Mouse (Mus musculus) forebrain, postnatal 0 days (tissue): ENCODE measurements at regions not wholly inside any gene's neighbourhood (a gene's known extent, or its start where the extent isn't known, plus 50 kb on each side); places are given as distances from the start of the nearest gene placed in this dataset.

Experiments
- ATAC-seq: fragments of 200-750 bp; cut with Nextera tagmentation; 2 replicates; pipeline ENCODE4 v1.8.0; 2017; ENCODE audit warnings: mild to moderate bottlenecking, moderate library complexity
- DNase-seq: peaks from one replicate; pipeline ENCODE4 v3.0.0-alpha.2; 2015
- H3K27ac ChIP-seq: fragments of 300-500 bp; sonication (generic); 2 replicates; pipeline ENCODE4 v1.5.1; 2014; ENCODE audit warnings: low read depth, mild to moderate bottlenecking, antibody characterized with exemption, low read length, moderate library complexity, mixed read lengths
- H3K27me3 ChIP-seq: fragments of 300-500 bp; sonication (generic); 2 replicates; pipeline ENCODE4 v1.6.1; 2014; ENCODE audit warnings: mild to moderate bottlenecking, low read length, mixed read lengths; ENCODE audit not compliant: insufficient read depth
- H3K36me3 ChIP-seq: fragments of 300-500 bp; sonication (generic); 2 replicates; pipeline ENCODE4 v1.6.1; 2014; ENCODE audit warnings: mild to moderate bottlenecking, moderate library complexity; ENCODE audit not compliant: insufficient read depth
- H3K4me1 ChIP-seq: fragments of 300-500 bp; sonication (generic); 2 replicates; pipeline ENCODE4 v1.6.1; 2014; ENCODE audit warnings: antibody characterized with exemption; ENCODE audit not compliant: insufficient read depth
- H3K4me2 ChIP-seq: fragments of 300-500 bp; sonication (generic); 2 replicates; pipeline ENCODE4 v1.6.1; 2014; ENCODE audit warnings: low read depth, mild to moderate bottlenecking, moderate library complexity
- H3K4me3 ChIP-seq: fragments of 300-500 bp; sonication (generic); 2 replicates; pipeline ENCODE4 v1.5.1; 2014; ENCODE audit warnings: low read depth, low read length, mixed read lengths
- H3K9ac ChIP-seq: fragments of 300-500 bp; sonication (generic); 2 replicates; pipeline ENCODE4 v1.6.1; 2014; ENCODE audit warnings: mild to moderate bottlenecking
- H3K9me3 ChIP-seq: fragments of 300-500 bp; sonication (generic); 2 replicates; pipeline ENCODE4 v1.6.1; 2016; ENCODE audit warnings: low read length
- CTCF ChIP-seq: sonication (generic); IDR thresholded peaks from 2 replicates; pipeline ENCODE4 v1.5.1; 2016; ENCODE audit warnings: antibody characterized with exemption, control low read depth, low read depth
- WGBS: fragments of 180-500 bp; shearing (Covaris S2); extraction: QIAGEN DNeasy Blood & Tissue Kit; methylation state at CpG from one replicate; pipeline ENCODE4 v1.1.7; 2014; 5-methylcytosine and 5-hydroxymethylcytosine counted together

GRCm38 (mm10) chr15:40475659-40476355 lies 341.6 kb downstream of the 9330182O14Rik start:
- no peak for ATAC-seq
- no peaks in the 10 kb centered on the region for H3K9me3 ChIP-seq
- 47% methylated on average over 7 of the region's 7 CpGs for WGBS

GRCm38 (mm10) chr15:40480386-40480785 lies 346.2 kb downstream of the 9330182O14Rik start:
- H3K27ac ChIP-seq, result no peak overlapping the region
- H3K4me3 ChIP-seq, result no peak overlapping the region
- H3K36me3 ChIP-seq, result no peaks in the 10 kb centered on the region
- ATAC-seq, result no peak
- H3K9me3 ChIP-seq, result no peaks in the 10 kb centered on the region
- H3K4me1 ChIP-seq, result 0 out of 2 replicates have a peak, but pooled peaks cover 6% of the 10 kb centered on the region
- WGBS, result 76% methylated on average over 1 of the region's 1 CpGs
- no peak for TF ChIP-seq CTCF
- no peak overlapping the region for H3K4me2 ChIP-seq
- no peak overlapping the region for H3K9ac ChIP-seq
- H3K27me3 ChIP-seq, result no peaks in the 10 kb centered on the region
- DNase-seq, result no peak

More at GRCm38 (mm10) chr15:40475659-40476355, 341.6 kb downstream of the 9330182O14Rik start:
- H3K4me3 ChIP-seq, result no peak overlapping the region
- H3K27ac ChIP-seq, result no peak overlapping the region
- DNase-seq, result peak; percentile 37
- no peak for TF ChIP-seq CTCF
- H3K4me2 ChIP-seq, result no peak overlapping the region
- no peak overlapping the region for H3K9ac ChIP-seq
- H3K36me3 ChIP-seq, result no peaks in the 10 kb centered on the region
- no peaks in the 10 kb centered on the region for H3K27me3 ChIP-seq
- H3K4me1 ChIP-seq, result 0 out of 2 replicates have a peak, but pooled peaks cover 6% of the 10 kb centered on the region

GRCm38 (mm10) chr15:40481239-40481638 lies 347.1 kb downstream of the 9330182O14Rik start:
- 48% methylated on average over 3 of the region's 3 CpGs for WGBS
- no peak overlapping the region for H3K4me3 ChIP-seq
- H3K9me3 ChIP-seq, result no peaks in the 10 kb centered on the region
- ATAC-seq (no peak), DNase-seq (no peak)
- no peak for TF ChIP-seq CTCF
- no peak overlapping the region for H3K4me2 ChIP-seq
- H3K4me1 ChIP-seq, result no peaks in the 10 kb centered on the region
- no peaks in the 10 kb centered on the region for H3K36me3 ChIP-seq
- no peaks in the 10 kb centered on the region for H3K27me3 ChIP-seq
- no peak overlapping the region for H3K9ac ChIP-seq
- no peak overlapping the region for H3K27ac ChIP-seq

DNA sequence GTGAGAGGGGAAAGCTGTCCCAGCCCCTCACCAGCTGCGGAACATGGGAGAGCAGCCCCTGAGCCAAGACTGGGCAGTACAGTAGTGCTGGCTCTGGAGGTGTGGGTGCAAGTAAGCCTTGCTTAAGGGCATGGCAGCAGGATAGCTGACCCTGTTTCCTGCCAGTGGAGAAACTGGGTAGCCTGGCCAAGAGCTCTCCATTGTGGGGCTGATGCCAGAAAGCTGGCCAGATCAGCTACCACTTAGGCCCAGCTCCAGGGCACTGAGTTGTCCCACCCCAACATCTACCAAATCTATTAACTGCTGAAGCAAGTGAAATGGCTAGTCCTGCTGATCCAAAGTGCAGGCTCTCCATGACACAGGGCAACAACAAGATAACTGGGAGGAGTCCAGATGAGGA lies 351.8 kb downstream of the 9330182O14Rik start:
- DNase-seq (no peak), ATAC-seq (no peak)
- no peaks in the 10 kb centered on the region for H3K36me3 ChIP-seq
- H3K27me3 ChIP-seq, result no peaks in the 10 kb centered on the region
- no peak overlapping the region for H3K4me3 ChIP-seq
- TF ChIP-seq CTCF, result no peak
- no peaks in the 10 kb centered on the region for H3K4me1 ChIP-seq
- H3K4me2 ChIP-seq, result no peak overlapping the region
- no peak overlapping the region for H3K9ac ChIP-seq
- no peaks in the 10 kb centered on the region for H3K9me3 ChIP-seq
- H3K27ac ChIP-seq, result no peak overlapping the region
- 85% methylated on average over 1 of the region's 1 CpGs for WGBS

GRCm38 (mm10) chr15:40501180-40502125 lies 367.3 kb downstream of the 9330182O14Rik start:
- ATAC-seq, result no peak
- no peak overlapping the region for H3K27ac ChIP-seq
- no peak overlapping the region for H3K4me2 ChIP-seq
- H3K9ac ChIP-seq, result no peak overlapping the region
- TF ChIP-seq CTCF, result no peak
- H3K9me3 ChIP-seq, result no peaks in the 10 kb centered on the region
- H3K4me3 ChIP-seq, result no peak overlapping the region
- no peaks in the 10 kb centered on the region for H3K4me1 ChIP-seq
- no peak for DNase-seq
- H3K27me3 ChIP-seq, result no peaks in the 10 kb centered on the region
- 38% methylated on average over 11 of the region's 11 CpGs for WGBS
- H3K36me3 ChIP-seq, result no peaks in the 10 kb centered on the region

DNA sequence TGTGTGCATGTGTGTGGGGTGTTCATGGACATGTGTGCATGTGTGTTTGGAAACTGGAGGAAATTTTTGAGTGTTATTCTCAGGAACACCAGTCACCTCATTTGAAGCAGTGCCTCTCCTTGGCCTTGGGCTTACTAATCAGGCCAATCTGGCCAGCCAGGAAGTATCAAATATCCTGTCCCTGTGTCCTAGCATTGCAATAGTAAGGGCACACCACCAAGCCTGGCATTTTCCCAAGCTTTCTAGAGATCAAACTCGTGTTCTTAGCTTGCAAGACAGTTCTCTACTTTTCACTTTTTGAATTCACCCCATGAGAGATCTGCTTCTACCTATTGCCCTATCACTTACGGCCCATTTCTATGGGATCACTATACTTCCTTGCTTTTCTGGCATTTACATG lies 376.7 kb downstream of the 9330182O14Rik start:
- TF ChIP-seq CTCF, result no peak
- H3K36me3 ChIP-seq, result no peaks in the 10 kb centered on the region
- DNase-seq (no peak), ATAC-seq (no peak)
- no peak overlapping the region for H3K27ac ChIP-seq
- H3K27me3 ChIP-seq, result no peaks in the 10 kb centered on the region
- no peak overlapping the region for H3K4me2 ChIP-seq
- whole genome bisulfite sequencing, result 77% methylated on average over 2 of the region's 2 CpGs
- H3K9ac ChIP-seq, result no peak overlapping the region
- H3K4me1 ChIP-seq, result no peaks in the 10 kb centered on the region
- H3K9me3 ChIP-seq, result no peaks in the 10 kb centered on the region
- H3K4me3 ChIP-seq, result no peak overlapping the region

GRCm38 (mm10) chr15:40524350-40524749 lies 390.2 kb downstream of the 9330182O14Rik start:
- no peak overlapping the region for H3K9ac ChIP-seq
- H3K9me3 ChIP-seq, result no peaks in the 10 kb centered on the region
- WGBS, result 66% methylated on average over 2 of the region's 2 CpGs
- no peak overlapping the region for H3K4me3 ChIP-seq
- TF ChIP-seq CTCF, result no peak
- H3K4me1 ChIP-seq, result no peaks in the 10 kb centered on the region
- H3K4me2 ChIP-seq, result no peak overlapping the region
- H3K27me3 ChIP-seq, result no peaks in the 10 kb centered on the region
- no peak for ATAC-seq
- H3K27ac ChIP-seq, result no peak overlapping the region
- no peak for DNase-seq
- no peaks in the 10 kb centered on the region for H3K36me3 ChIP-seq
